Mouse (Mus musculus) olfactory bulb, adult 2 months (tissue): ENCODE results near the gene Slc25a15.

Source experiments
- CTCF ChIP-seq: fragments of 200-500 bp; IDR thresholded peaks from 2 replicates; pipeline ENCODE4 v1.5.1; 2012; ENCODE audit warnings: low read depth, mild to moderate bottlenecking, low read length, moderate library complexity; ENCODE audit not compliant: insufficient read depth
- POLR2A ChIP-seq: fragments of 200-500 bp; IDR thresholded peaks from 2 replicates; pipeline ENCODE4 v1.6.1; 2012; ENCODE audit warnings: mild to moderate bottlenecking, low read depth, low read length, moderate library complexity; ENCODE audit not compliant: insufficient read depth

DNA sequence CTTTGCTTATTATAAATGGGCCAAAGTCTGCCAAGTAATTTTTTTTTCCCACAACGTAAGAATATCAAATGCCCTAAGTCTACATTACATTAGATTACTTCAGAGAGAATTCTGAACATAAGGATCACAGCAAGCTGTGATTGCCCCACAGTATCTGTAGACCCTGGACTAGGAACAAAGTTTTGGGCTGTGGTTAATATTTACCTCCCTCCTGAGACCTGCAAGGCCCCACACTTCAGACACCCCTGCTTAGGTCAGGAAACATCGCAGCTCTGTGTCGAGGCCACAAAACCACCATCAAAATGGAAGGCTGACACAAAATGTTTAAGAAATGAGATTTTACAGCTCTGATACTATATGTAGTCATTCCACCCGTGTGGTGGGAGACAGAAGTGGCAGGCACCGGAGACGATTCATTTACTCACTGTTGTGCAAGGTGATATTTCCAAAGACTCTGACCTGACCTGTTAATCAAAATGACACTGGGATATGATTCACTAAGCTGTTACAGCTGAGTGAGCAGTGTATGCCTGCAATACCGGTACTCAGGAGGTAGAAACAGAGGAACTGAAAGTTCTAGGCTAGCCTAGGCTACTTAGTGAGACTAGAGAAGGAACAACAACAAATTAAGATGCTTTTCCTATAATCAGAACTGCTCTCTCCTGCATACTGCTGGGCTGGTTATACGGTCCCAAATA is 7.5 kb downstream of the Slc25a15 start:
- TF ChIP-seq CTCF: no peak
- no peak for TF ChIP-seq POLR2A
